Comparison of ENCODE assay signal across 8 mouse cellular contexts in genomic region chr10:80180288-80180687, GRCm38 (mm10). TPM values are rescaled to one million over a fixed set of nuclear protein-coding genes. Genes with fewer than 3 reads are reported as not detected.
DNase-seq lines count a peak whose midpoint lies in the region; ATAC-seq and TF ChIP-seq lines count a peak whose summit lies in the region.

No protein-coding gene starts in this region.

- H3K27me3 ChIP-seq in heart, embryonic 10.5 days (ENCODE audit: insufficient read depth, poor library complexity, severe bottlenecking): peaks cover 29% of the 10 kb centered on the region
- no peaks in the 10 kb centered on the region for H3K27me3 ChIP-seq in C2C12 (ENCODE audit: control insufficient read depth, insufficient read depth, insufficient read length)
- H3K27me3 ChIP-seq in forebrain, embryonic 12.5 days: no peaks in the 10 kb centered on the region
- no peaks in the 10 kb centered on the region for H3K27me3 ChIP-seq in limb, embryonic 14.5 days (ENCODE audit: control insufficient read depth, insufficient read depth, low read length)

- H3K79me3 ChIP-seq in C2C12 (ENCODE audit: low read depth): no peaks in the 10 kb centered on the region

- H3K79me2 ChIP-seq in C2C12 (ENCODE audit: control insufficient read depth, insufficient read depth): no peaks in the 10 kb centered on the region

- H3K27ac ChIP-seq in heart, embryonic 10.5 days: peak overlapping the region; percentile 93
- peak overlapping the region; percentile 85; the same call in 1 of the 2 replicates for H3K27ac ChIP-seq in forebrain, embryonic 12.5 days
- H3K27ac ChIP-seq in limb, embryonic 14.5 days (replicated peaks; ENCODE audit: low read depth, low read length): no peak overlapping the region

- peaks cover 13% of the 10 kb centered on the region for H3K36me3 ChIP-seq in heart, embryonic 10.5 days
- H3K36me3 ChIP-seq in C2C12 (ENCODE audit: control insufficient read depth, insufficient read depth): no peaks in the 10 kb centered on the region
- H3K36me3 ChIP-seq in forebrain, embryonic 12.5 days (replicated peaks): no peaks in the 10 kb centered on the region; the same call in 1 of the 2 replicates
- H3K36me3 ChIP-seq in limb, embryonic 14.5 days (ENCODE audit: control insufficient read depth, insufficient read depth, low read length): 0 out of 2 replicates have a peak, but pooled peaks cover 15% of the 10 kb centered on the region

- no peaks in the 10 kb centered on the region for H3K9me3 ChIP-seq in heart, embryonic 10.5 days
- no peaks in the 10 kb centered on the region for H3K9me3 ChIP-seq in forebrain, embryonic 12.5 days
- H3K9me3 ChIP-seq in limb, embryonic 14.5 days (ENCODE audit: control insufficient read depth, low read length): no peaks in the 10 kb centered on the region

- ATAC-seq in forebrain, embryonic 12.5 days (ENCODE audit: low FRiP score): no peak
- ATAC-seq in limb, embryonic 14.5 days (ENCODE audit: low FRiP score, low read depth): no peak

- no peak for TF ChIP-seq CTCF in C2C12 (IDR thresholded peaks at IDR 0.05; ENCODE audit: control insufficient read depth, insufficient read depth, insufficient read length)

- H3K4me2 ChIP-seq in forebrain, embryonic 12.5 days: peak overlapping the region; percentile 87
- peak overlapping the region; percentile 91 for H3K4me2 ChIP-seq in limb, embryonic 14.5 days (replicated peaks; ENCODE audit: low read depth, low read length, severe bottlenecking)

- peak overlapping the region; percentile 81 for H3K4me3 ChIP-seq in heart, embryonic 10.5 days
- H3K4me3 ChIP-seq in C2C12 (ENCODE audit: insufficient read depth, poor library complexity, severe bottlenecking): no peak overlapping the region
- peak overlapping the region; percentile 93 for H3K4me3 ChIP-seq in forebrain, embryonic 12.5 days (replicated peaks)
- H3K4me3 ChIP-seq in limb, embryonic 14.5 days (replicated peaks; ENCODE audit: low read length): peak overlapping the region; percentile 81

- 51% methylated on average over 6 of the region's 6 CpGs for WGBS in heart, embryonic 10.5 days
- 49% methylated on average over 6 of the region's 6 CpGs for WGBS in forebrain, embryonic 12.5 days
- WGBS in limb, embryonic 14.5 days: 28% methylated on average over 6 of the region's 6 CpGs

- peak overlapping the region; percentile 20 for H3ac ChIP-seq in C2C12 (ENCODE audit: control insufficient read depth, insufficient read length, low read depth)

- H3K4me1 ChIP-seq in heart, embryonic 10.5 days: peaks cover 55% of the 10 kb centered on the region
- peaks cover 65% of the 10 kb centered on the region for H3K4me1 ChIP-seq in forebrain, embryonic 12.5 days
- H3K4me1 ChIP-seq in limb, embryonic 14.5 days (ENCODE audit: control insufficient read depth, insufficient read depth, low read length): peaks cover 17% of the 10 kb centered on the region

- TF ChIP-seq POLR2A in limb, embryonic 14.5 days (IDR thresholded peaks at IDR 0.05; ENCODE audit: borderline replicate concordance, extremely low read depth, insufficient read depth, insufficient read length): no peak

- DNase-seq in heart, embryonic 10.5 days (ENCODE audit: low spot score): no peak
- no peak for DNase-seq in heart, adult 8-10 months (ENCODE audit: low spot score)
- no peak for DNase-seq in limb, embryonic 14.5 days (ENCODE audit: low spot score)
- DNase-seq in embryo, embryonic 10 days (ENCODE audit: low spot score): no peak
- DNase-seq in Muller cell, postnatal 12 days (ENCODE audit: inconsistent ontology term): no peak
- DNase-seq in kidney, adult 18-20 months: no peak

- peak overlapping the region; percentile 98 for H3K9ac ChIP-seq in forebrain, embryonic 12.5 days
- peak overlapping the region; percentile 94 for H3K9ac ChIP-seq in limb, embryonic 14.5 days (ENCODE audit: low read depth, low read length, severe bottlenecking)

TF ChIP-seq in C2C12, 6 proteins besides CTCF, POLR2A, EP300 and RAD21:
- TF ChIP-seq MYOD1 (IDR thresholded peaks at IDR 0.05; ENCODE audit: control insufficient read depth, insufficient read length, low read depth): no peak
- no peak for TF ChIP-seq MYOG (IDR thresholded peaks at IDR 0.05; ENCODE audit: control insufficient read depth, extremely low read depth, insufficient read length)
- no peak for TF ChIP-seq FOSL1 (IDR thresholded peaks at IDR 0.05; ENCODE audit: insufficient read depth, low read length, poor library complexity, severe bottlenecking)
- no peak for TF ChIP-seq MAX (IDR thresholded peaks at IDR 0.05)
- TF ChIP-seq USF1 (IDR thresholded peaks at IDR 0.05; ENCODE audit: low read depth): no peak
- TF ChIP-seq CEBPB (IDR thresholded peaks at IDR 0.05; ENCODE audit: low read depth): no peak

RNA-seq across cellular contexts. Expression of gene Efna2, which starts 1.0 kb away (rescaled TPM):
- 14.9 and 20.6 TPM in 2 replicates for polyA plus RNA-seq in heart, embryonic 10.5 days (2016; fragmentation: Nextera tagmentation; extraction: Ambion mirVana)
- total RNA-seq in heart, adult 8-10 months (2022): 1 to 10 TPM in 3 of 4 experiments, under 1 TPM in 1; 0.78 to 1.2 (median 1.1) TPM
- 3.2 TPM for polyA plus RNA-seq in C2C12 (2012; fragmentation: generic; extraction: Trizol)
- 36.4 and 48.9 TPM in 2 replicates for polyA plus RNA-seq in forebrain, embryonic 12.5 days (2016; fragmentation: Nextera tagmentation; extraction: Ambion mirVana)
- polyA plus RNA-seq in limb, embryonic 14.5 days (2012; rRNA removed): 41.7 and 67.7 TPM in 2 replicates
- 31.5 and 38.6 TPM in 2 replicates for polyA plus RNA-seq in limb, embryonic 14.5 days (2014; fragmentation: Nextera tagmentation; extraction: Ambion mirVana)

RNA-seq across cellular contexts. Expression of gene 1600002K03Rik, which starts 7.5 kb away (rescaled TPM):
- 11.7 and 13.9 TPM in 2 replicates for polyA plus RNA-seq in heart, embryonic 10.5 days (2016; fragmentation: Nextera tagmentation; extraction: Ambion mirVana)
- 1 to 10 TPM; 4.9 to 7.7 (median 5.9) TPM for total RNA-seq in heart, adult 8-10 months (2022)
- 33.4 TPM for polyA plus RNA-seq in C2C12 (2012; fragmentation: generic; extraction: Trizol)
- polyA plus RNA-seq in forebrain, embryonic 12.5 days (2016; fragmentation: Nextera tagmentation; extraction: Ambion mirVana): 11.1 and 11.6 TPM in 2 replicates
- 10.9 and 15.5 TPM in 2 replicates for polyA plus RNA-seq in limb, embryonic 14.5 days (2012; rRNA removed)
- polyA plus RNA-seq in limb, embryonic 14.5 days (2014; fragmentation: Nextera tagmentation; extraction: Ambion mirVana): 8.5 and 12.8 TPM in 2 replicates

RNA-seq across cellular contexts. Expression of gene Cirbp, which starts 14.5 kb away (rescaled TPM):
- polyA plus RNA-seq in heart, embryonic 10.5 days (2016; fragmentation: Nextera tagmentation; extraction: Ambion mirVana): 85.7 and 98.0 TPM in 2 replicates
- 10 to 100 TPM; 34.7 to 69.7 (median 51.6) TPM for total RNA-seq in heart, adult 8-10 months (2022)
- 30.9 TPM for polyA plus RNA-seq in C2C12 (2012; fragmentation: generic; extraction: Trizol)
- 224 and 240 TPM in 2 replicates for polyA plus RNA-seq in forebrain, embryonic 12.5 days (2016; fragmentation: Nextera tagmentation; extraction: Ambion mirVana)
- polyA plus RNA-seq in limb, embryonic 14.5 days (2012; rRNA removed): 286 and 289 TPM in 2 replicates
- 101 and 106 TPM in 2 replicates for polyA plus RNA-seq in limb, embryonic 14.5 days (2014; fragmentation: Nextera tagmentation; extraction: Ambion mirVana)

RNA-seq across cellular contexts. Expression of gene Midn, which starts 32.2 kb away (rescaled TPM):
- polyA plus RNA-seq in heart, embryonic 10.5 days (2016; fragmentation: Nextera tagmentation; extraction: Ambion mirVana): 16.1 and 24.4 TPM in 2 replicates
- total RNA-seq in heart, adult 8-10 months (2022): 100 to 1,000 TPM in 1 of 4 experiments, 10 to 100 TPM in 3; 83.9 to 111 (median 91.0) TPM
- 77.5 TPM for polyA plus RNA-seq in C2C12 (2012; fragmentation: generic; extraction: Trizol)
- 45.0 and 50.3 TPM in 2 replicates for polyA plus RNA-seq in forebrain, embryonic 12.5 days (2016; fragmentation: Nextera tagmentation; extraction: Ambion mirVana)
- polyA plus RNA-seq in limb, embryonic 14.5 days (2012; rRNA removed): 108 and 161 TPM in 2 replicates
- 33.4 and 39.6 TPM in 2 replicates for polyA plus RNA-seq in limb, embryonic 14.5 days (2014; fragmentation: Nextera tagmentation; extraction: Ambion mirVana)

RNA-seq across cellular contexts. Expression of gene Cbarp, which starts 39.7 kb away (rescaled TPM):
- polyA plus RNA-seq in heart, embryonic 10.5 days (2016; fragmentation: Nextera tagmentation; extraction: Ambion mirVana): 2.0 and 4.0 TPM in 2 replicates
- 1 to 10 TPM; 3.8 to 6.1 (median 4.6) TPM for total RNA-seq in heart, adult 8-10 months (2022)
- 12.1 TPM for polyA plus RNA-seq in C2C12 (2012; fragmentation: generic; extraction: Trizol)
- 13.2 and 13.8 TPM in 2 replicates for polyA plus RNA-seq in forebrain, embryonic 12.5 days (2016; fragmentation: Nextera tagmentation; extraction: Ambion mirVana)
- polyA plus RNA-seq in limb, embryonic 14.5 days (2012; rRNA removed): 28.9 and 36.0 TPM in 2 replicates
- 7.5 and 9.3 TPM in 2 replicates for polyA plus RNA-seq in limb, embryonic 14.5 days (2014; fragmentation: Nextera tagmentation; extraction: Ambion mirVana)
